Mouse (Mus musculus): Measurements from ENCODE around the gene Thsd4. TPM values are rescaled to one million over a fixed set of nuclear protein-coding genes. Genes with fewer than 3 reads are reported as not detected.

Thsd4 gene
- polyA plus RNA-seq, 1 experiment: 1.9 TPM

DNA sequence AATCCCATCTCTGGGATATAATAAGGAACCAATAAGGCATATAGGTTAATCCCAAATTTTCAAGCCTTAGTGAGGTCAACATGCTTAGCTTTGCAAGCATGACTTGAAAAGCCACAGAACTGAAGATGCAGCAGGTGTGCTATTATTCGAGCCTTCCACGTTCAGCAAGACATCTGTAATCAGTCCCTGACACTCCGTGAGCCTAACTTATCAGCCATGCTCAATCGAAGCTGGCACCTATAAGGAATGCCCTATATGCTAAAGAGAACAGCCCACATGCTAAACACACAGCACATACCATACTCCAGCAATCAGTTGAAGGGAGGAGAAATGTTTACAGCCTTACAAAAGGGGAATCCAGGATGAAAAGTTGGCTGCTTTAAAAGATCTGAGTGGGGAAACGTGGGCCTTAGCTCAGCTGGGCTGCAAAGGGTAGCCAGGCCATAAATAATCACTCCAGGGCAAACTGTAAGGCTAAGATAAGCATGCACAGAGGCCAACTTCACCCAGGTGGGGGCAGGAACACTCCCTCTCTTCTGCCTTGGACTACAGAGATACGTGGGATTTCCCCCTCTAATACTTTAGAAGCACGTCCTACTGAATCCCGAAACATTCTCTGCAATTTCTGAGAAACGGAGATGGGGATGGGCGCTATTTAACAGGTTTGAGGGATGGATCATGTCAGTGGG is 154.1 kb downstream of the Thsd4 start:
- no peak for TF ChIP-seq POLR2A (IDR thresholded peaks at IDR 0.05; ENCODE audit: insufficient read depth, low read length)
- no peak for TF ChIP-seq EP300 (IDR thresholded peaks at IDR 0.05; ENCODE audit: insufficient read depth, low read depth, low read length)
- TF ChIP-seq CTCF (IDR thresholded peaks at IDR 0.05; ENCODE audit: low read depth, low read length): no peak
- no peak overlapping the region for H3K4me3 ChIP-seq (ENCODE audit: low read depth, low read length)
- H3K27me3 ChIP-seq (ENCODE audit: control insufficient read depth, insufficient read depth, low read length, poor library complexity, severe bottlenecking): no peaks in the 10 kb centered on the region
- no peak overlapping the region for H3K27ac ChIP-seq (ENCODE audit: insufficient read depth, low read length)
- H3K9ac ChIP-seq (ENCODE audit: low read depth, poor library complexity, severe bottlenecking): no peak overlapping the region
- H3K36me3 ChIP-seq (ENCODE audit: control insufficient read depth, insufficient read depth, low read length, poor library complexity, severe bottlenecking): no peaks in the 10 kb centered on the region
- H3K9me3 ChIP-seq (replicated peaks; ENCODE audit: control insufficient read depth, insufficient read depth, low read length, poor library complexity, severe bottlenecking): no peaks in the 10 kb centered on the region
- no peaks in the 10 kb centered on the region for H3K4me1 ChIP-seq (ENCODE audit: control insufficient read depth, insufficient read depth, low read length)

DNA sequence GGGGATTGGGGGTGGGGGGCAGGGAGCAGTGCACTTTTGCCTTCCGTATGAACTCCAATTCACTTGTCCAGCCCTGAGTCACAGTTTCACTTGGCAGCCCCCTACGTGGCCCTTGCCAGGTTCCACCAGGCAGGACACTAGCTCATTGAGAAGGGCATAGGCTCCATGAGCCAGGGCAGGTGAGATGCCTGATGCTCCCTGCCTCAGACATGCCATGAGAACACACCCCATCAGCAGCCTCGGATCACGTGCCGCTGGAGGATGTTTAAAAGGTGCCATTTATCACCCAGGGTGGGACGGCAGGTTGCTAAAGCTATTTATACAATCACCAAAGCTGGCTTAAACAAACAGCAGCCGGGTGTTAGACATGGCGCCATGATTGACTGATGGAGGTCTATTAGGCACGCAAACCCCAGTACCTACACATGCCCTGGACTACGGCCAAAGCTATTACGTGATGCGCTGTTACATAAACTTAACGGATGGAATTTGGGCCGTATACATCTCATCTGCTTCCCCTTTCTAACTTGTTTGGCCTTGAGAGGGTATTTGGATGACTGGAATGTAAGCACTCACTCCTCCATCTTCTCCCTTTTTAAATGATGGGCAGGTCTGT is 157.6 kb downstream of the Thsd4 start:
- TF ChIP-seq POLR2A (IDR thresholded peaks at IDR 0.05; ENCODE audit: insufficient read depth, low read length): no peak
- no peak for TF ChIP-seq CTCF (IDR thresholded peaks at IDR 0.05; ENCODE audit: low read depth, low read length)
- TF ChIP-seq EP300 (IDR thresholded peaks at IDR 0.05; ENCODE audit: insufficient read depth, low read depth, low read length): no peak

DNA sequence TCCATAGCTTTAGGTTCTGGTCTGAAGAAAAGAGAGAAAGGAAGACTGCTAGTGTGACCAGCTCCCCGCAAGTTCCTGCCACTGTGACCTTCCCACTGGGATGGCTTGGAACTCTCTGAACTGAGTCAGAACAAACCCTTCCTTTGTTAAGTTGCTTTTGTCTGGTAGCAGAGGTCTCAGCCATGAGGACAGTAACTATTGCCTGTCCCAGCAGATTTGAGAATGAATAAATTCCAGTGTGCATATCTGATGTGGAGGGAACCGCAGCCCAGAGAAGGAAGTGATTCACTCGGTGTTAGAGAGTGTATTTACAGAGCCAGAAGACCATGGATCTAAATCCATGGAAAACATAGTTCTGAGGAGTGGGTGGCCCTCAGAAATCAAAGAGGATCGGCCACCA is 169.5 kb downstream of the Thsd4 start:
- TF ChIP-seq CTCF (IDR thresholded peaks at IDR 0.05; ENCODE audit: low read depth, low read length) (no peak), EP300 (IDR thresholded peaks at IDR 0.05; ENCODE audit: insufficient read depth, low read depth, low read length) (no peak), POLR2A (IDR thresholded peaks at IDR 0.05; ENCODE audit: insufficient read depth, low read length) (no peak)
- no peak overlapping the region for H3K4me3 ChIP-seq (ENCODE audit: low read depth, low read length)

More for the DNA sequence above, 157.6 kb downstream of the Thsd4 start:
- Histone ChIP-seq H3K9me3 (replicated peaks; ENCODE audit: control insufficient read depth, insufficient read depth, low read length, poor library complexity, severe bottlenecking) (no peaks in the 10 kb centered on the region), H3K27ac (ENCODE audit: insufficient read depth, low read length) (no peak overlapping the region), H3K4me1 (ENCODE audit: control insufficient read depth, insufficient read depth, low read length) (no peaks in the 10 kb centered on the region), H3K27me3 (ENCODE audit: control insufficient read depth, insufficient read depth, low read length, poor library complexity, severe bottlenecking) (no peaks in the 10 kb centered on the region), H3K4me3 (ENCODE audit: low read depth, low read length) (no peak overlapping the region), H3K36me3 (ENCODE audit: control insufficient read depth, insufficient read depth, low read length, poor library complexity, severe bottlenecking) (no peaks in the 10 kb centered on the region), H3K9ac (ENCODE audit: low read depth, poor library complexity, severe bottlenecking) (no peak overlapping the region)

DNA sequence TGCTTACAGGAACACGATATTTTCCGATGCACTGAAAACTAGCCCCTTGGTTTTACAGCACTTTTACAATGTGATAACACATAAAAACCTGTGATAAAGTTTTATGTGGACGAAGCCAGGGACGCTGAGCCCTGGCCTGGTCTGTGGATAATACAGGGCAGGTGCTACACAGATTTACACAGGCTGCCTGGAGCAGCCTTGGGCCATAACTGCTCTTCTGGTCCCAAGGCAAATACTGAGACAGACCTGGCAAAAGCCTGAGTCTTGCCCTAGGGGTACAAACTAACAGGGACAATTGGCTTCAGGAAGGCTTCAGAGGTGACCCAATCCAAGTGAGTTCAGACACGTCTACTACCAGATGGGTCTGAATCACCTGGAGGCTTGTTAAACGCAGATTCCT is 170.7 kb downstream of the Thsd4 start:
- Histone ChIP-seq H3K27me3 (ENCODE audit: control insufficient read depth, insufficient read depth, low read length, poor library complexity, severe bottlenecking) (no peaks in the 10 kb centered on the region), H3K4me1 (ENCODE audit: control insufficient read depth, insufficient read depth, low read length) (no peaks in the 10 kb centered on the region), H3K36me3 (ENCODE audit: control insufficient read depth, insufficient read depth, low read length, poor library complexity, severe bottlenecking) (no peaks in the 10 kb centered on the region), H3K4me3 (ENCODE audit: low read depth, low read length) (no peak overlapping the region), H3K9me3 (replicated peaks; ENCODE audit: control insufficient read depth, insufficient read depth, low read length, poor library complexity, severe bottlenecking) (no peaks in the 10 kb centered on the region), H3K9ac (ENCODE audit: low read depth, poor library complexity, severe bottlenecking) (no peak overlapping the region), H3K27ac (ENCODE audit: insufficient read depth, low read length) (no peak overlapping the region)
- TF ChIP-seq EP300 (IDR thresholded peaks at IDR 0.05; ENCODE audit: insufficient read depth, low read depth, low read length) (no peak), CTCF (IDR thresholded peaks at IDR 0.05; ENCODE audit: low read depth, low read length) (no peak)

More for the DNA sequence above, 169.5 kb downstream of the Thsd4 start:
- H3K4me1 ChIP-seq (ENCODE audit: control insufficient read depth, insufficient read depth, low read length): no peaks in the 10 kb centered on the region
- no peaks in the 10 kb centered on the region for H3K36me3 ChIP-seq (ENCODE audit: control insufficient read depth, insufficient read depth, low read length, poor library complexity, severe bottlenecking)
- H3K27me3 ChIP-seq (ENCODE audit: control insufficient read depth, insufficient read depth, low read length, poor library complexity, severe bottlenecking): no peaks in the 10 kb centered on the region
- no peak overlapping the region for H3K27ac ChIP-seq (ENCODE audit: insufficient read depth, low read length)
- H3K9ac ChIP-seq (ENCODE audit: low read depth, poor library complexity, severe bottlenecking): no peak overlapping the region
- H3K9me3 ChIP-seq (replicated peaks; ENCODE audit: control insufficient read depth, insufficient read depth, low read length, poor library complexity, severe bottlenecking): no peaks in the 10 kb centered on the region

DNA sequence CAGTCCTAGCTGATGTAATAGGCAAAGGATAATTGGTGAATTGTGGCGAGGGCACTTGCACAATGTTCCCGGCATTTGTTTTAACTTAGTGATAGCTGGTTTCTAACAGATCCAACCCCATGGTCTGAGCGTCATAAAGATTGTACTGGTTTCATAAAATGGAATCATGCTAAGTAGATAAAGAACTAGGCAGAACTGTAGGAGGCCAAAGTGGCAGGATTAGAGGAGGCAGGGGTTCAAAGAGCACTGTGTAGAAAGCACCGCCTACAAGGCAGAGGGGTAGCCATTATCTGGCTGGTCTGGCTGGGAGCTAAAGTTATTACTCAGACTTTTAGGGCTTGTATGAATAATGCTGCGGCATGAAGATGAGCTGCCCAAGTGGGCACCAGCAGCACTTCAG is 185.7 kb downstream of the Thsd4 start:
- Histone ChIP-seq H3K9ac (ENCODE audit: low read depth, poor library complexity, severe bottlenecking) (no peak overlapping the region), H3K4me3 (ENCODE audit: low read depth, low read length) (no peak overlapping the region), H3K27me3 (ENCODE audit: control insufficient read depth, insufficient read depth, low read length, poor library complexity, severe bottlenecking) (no peaks in the 10 kb centered on the region), H3K4me1 (ENCODE audit: control insufficient read depth, insufficient read depth, low read length) (no peaks in the 10 kb centered on the region), H3K27ac (ENCODE audit: insufficient read depth, low read length) (no peak overlapping the region), H3K9me3 (replicated peaks; ENCODE audit: control insufficient read depth, insufficient read depth, low read length, poor library complexity, severe bottlenecking) (no peaks in the 10 kb centered on the region), H3K36me3 (ENCODE audit: control insufficient read depth, insufficient read depth, low read length, poor library complexity, severe bottlenecking) (no peaks in the 10 kb centered on the region)
- TF ChIP-seq CTCF (IDR thresholded peaks at IDR 0.05; ENCODE audit: low read depth, low read length) (no peak), POLR2A (IDR thresholded peaks at IDR 0.05; ENCODE audit: insufficient read depth, low read length) (no peak), EP300 (IDR thresholded peaks at IDR 0.05; ENCODE audit: insufficient read depth, low read depth, low read length) (no peak)

DNA sequence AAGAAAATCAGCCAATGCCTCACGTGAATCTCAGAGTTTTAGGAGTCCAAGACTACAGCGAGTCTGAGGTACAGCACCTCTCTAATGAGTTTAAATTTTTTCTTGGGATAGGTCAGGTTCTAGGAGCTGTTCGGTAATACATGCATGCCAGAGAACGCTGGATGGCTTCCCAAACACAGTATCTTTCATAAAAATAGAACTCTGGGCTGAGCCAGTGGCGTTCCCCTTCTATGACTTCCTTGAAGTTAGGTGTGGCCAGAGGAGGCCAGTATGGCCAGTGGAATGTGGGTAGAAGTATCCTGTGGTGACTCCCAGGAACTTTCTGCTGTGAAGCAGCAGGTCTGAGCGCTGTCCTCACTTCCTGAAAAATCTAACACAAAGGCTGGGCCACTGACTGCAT is 186.4 kb downstream of the Thsd4 start:
- TF ChIP-seq CTCF (IDR thresholded peaks at IDR 0.05; ENCODE audit: low read depth, low read length) (no peak), EP300 (IDR thresholded peaks at IDR 0.05; ENCODE audit: insufficient read depth, low read depth, low read length) (no peak), POLR2A (IDR thresholded peaks at IDR 0.05; ENCODE audit: insufficient read depth, low read length) (no peak)
- no peaks in the 10 kb centered on the region for H3K9me3 ChIP-seq (replicated peaks; ENCODE audit: control insufficient read depth, insufficient read depth, low read length, poor library complexity, severe bottlenecking)

More for the DNA sequence above, 186.4 kb downstream of the Thsd4 start:
- no peaks in the 10 kb centered on the region for H3K4me1 ChIP-seq (ENCODE audit: control insufficient read depth, insufficient read depth, low read length)
- H3K36me3 ChIP-seq (ENCODE audit: control insufficient read depth, insufficient read depth, low read length, poor library complexity, severe bottlenecking): no peaks in the 10 kb centered on the region
- no peak overlapping the region for H3K27ac ChIP-seq (ENCODE audit: insufficient read depth, low read length)
- no peak overlapping the region for H3K9ac ChIP-seq (ENCODE audit: low read depth, poor library complexity, severe bottlenecking)
- no peaks in the 10 kb centered on the region for H3K27me3 ChIP-seq (ENCODE audit: control insufficient read depth, insufficient read depth, low read length, poor library complexity, severe bottlenecking)
- H3K4me3 ChIP-seq (ENCODE audit: low read depth, low read length): no peak overlapping the region
